Mouse (Mus musculus): ENCODE results near the gene Hint3. TPM values are rescaled to one million over a fixed set of nuclear protein-coding genes. Genes with fewer than 3 reads are reported as not detected.

Gene Hint3
- polyA plus RNA-seq, 1 experiment from 2014 or later: 37.2 TPM

DNA sequence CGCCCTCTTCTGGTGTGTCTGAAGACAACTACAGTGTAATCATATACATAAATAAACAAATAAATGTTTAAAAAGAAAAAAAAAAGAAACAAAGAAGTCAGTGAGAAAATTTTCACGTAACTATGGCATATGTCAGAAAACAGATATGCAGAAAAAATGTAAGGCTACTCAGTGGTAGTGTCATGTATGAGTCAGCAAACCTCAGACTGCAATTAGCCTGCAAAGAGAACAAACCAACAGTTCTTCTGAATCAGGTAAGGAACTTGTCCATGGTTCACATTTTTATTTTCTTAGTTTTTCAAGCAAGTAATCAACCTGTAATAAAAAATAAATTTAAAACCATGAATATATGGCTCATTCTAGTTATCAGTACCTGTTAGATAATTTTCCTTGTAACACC, 21.3 kb downstream of the Hint3 start:
- Histone ChIP-seq H3K27me3 (replicated peaks; ENCODE audit: insufficient read depth, low read length) (no peaks in the 10 kb centered on the region), H3K4me1 (ENCODE audit: insufficient read depth, low read depth, low read length) (no peaks in the 10 kb centered on the region), H3K9ac (replicated peaks; ENCODE audit: low read depth) (no peak overlapping the region), H3K36me3 (ENCODE audit: insufficient read depth, low read length) (peaks cover 14% of the 10 kb centered on the region; the same call in 1 of the 2 replicates), H3K4me3 (ENCODE audit: low read depth, low read length) (no peak overlapping the region), H3K4me2 (replicated peaks; ENCODE audit: low read depth, low read length) (no peak overlapping the region), H3K27ac (ENCODE audit: low read length) (no peak overlapping the region), H3K9me3 (ENCODE audit: low read length) (no peaks in the 10 kb centered on the region)
- no peak for DNase-seq (ENCODE audit: low spot score)
- 65% methylated on average over 2 of the region's 2 CpGs for WGBS
- ATAC-seq: no peak
- TF ChIP-seq EP300 (IDR thresholded peaks at IDR 0.05): no peak
- TF ChIP-seq CTCF (IDR thresholded peaks at IDR 0.05): no peak

DNA sequence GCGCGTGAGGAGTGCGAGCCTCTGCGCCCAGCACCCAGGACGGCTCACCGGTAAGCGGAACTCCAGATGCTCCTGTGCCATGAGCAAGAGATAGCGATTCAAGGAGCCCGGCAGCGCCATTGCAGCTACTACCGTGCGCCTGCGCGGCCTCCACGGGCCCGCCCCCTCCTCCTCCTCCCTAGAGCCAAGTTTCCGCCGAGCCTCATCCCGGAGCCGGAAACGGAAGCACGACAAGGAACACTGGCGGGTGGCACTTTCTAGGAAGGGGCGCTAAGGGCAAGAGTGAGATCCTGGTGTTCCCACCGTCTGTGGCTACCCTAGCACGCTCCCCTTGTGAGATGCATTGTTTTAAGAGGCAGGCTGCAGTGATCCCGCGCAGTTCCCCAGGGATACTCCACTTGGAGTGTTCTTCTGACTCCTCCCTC, 28.9 kb downstream of the Hint3 start, which contains the start of gene Trmt11:
Trmt11 (minus strand) TSS at position 208 of the 425 bp plus-strand sequence.
- ATAC-seq (peak; percentile 99), DNase-seq (ENCODE audit: low spot score) (peak; percentile 97)
- WGBS: 0% methylated on average over 22 of the region's 28 CpGs
- TF ChIP-seq CTCF (IDR thresholded peaks at IDR 0.05) (no peak), EP300 (IDR thresholded peaks at IDR 0.05) (peak; percentile 66; the same call in 1 of the 2 replicates)
- H3K4me3 ChIP-seq (ENCODE audit: low read depth, low read length): peak within 1 kb of the TSS; percentile 88
- no peaks in the 10 kb centered on the region for H3K27me3 ChIP-seq (replicated peaks; ENCODE audit: insufficient read depth, low read length)
- H3K9me3 ChIP-seq (ENCODE audit: low read length): no peaks in the 10 kb centered on the region
- no peaks in the 10 kb centered on the region for H3K36me3 ChIP-seq (ENCODE audit: insufficient read depth, low read length)
- H3K4me2 ChIP-seq (replicated peaks; ENCODE audit: low read depth, low read length): peak within 1 kb of the TSS; percentile 84
- 0 out of 2 replicates have a peak, but pooled peaks cover 2% of the 10 kb centered on the region for H3K4me1 ChIP-seq (ENCODE audit: insufficient read depth, low read depth, low read length)
- peak within 1 kb of the TSS; percentile 88 for H3K27ac ChIP-seq (ENCODE audit: low read length)
- H3K9ac ChIP-seq (replicated peaks; ENCODE audit: low read depth): peak within 1 kb of the TSS; percentile 72

DNA sequence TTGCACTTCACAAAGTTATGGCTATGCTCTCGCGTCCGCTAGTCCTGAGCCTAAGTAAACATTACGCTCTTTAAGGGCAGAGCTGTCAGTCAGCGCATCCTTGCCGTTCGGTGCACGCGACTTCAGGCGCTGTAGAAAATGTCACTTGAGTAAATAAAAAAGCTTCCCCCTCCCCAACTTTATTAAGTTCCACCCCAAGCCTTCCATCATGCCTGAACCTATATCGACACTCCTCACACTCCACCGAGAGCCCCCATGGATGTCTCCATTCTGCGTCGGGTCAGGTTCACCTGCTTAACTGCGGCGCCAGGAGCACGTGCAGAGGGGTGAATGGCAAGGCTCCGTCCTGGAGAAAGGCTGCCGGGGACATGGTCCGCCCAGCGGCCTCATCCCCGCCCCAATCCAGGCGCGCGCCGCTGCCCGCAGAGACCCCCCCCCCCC, 29.3 kb downstream of the Hint3 start:
- WGBS: under 1% methylated on average over 18 of the region's 27 CpGs

DNA sequence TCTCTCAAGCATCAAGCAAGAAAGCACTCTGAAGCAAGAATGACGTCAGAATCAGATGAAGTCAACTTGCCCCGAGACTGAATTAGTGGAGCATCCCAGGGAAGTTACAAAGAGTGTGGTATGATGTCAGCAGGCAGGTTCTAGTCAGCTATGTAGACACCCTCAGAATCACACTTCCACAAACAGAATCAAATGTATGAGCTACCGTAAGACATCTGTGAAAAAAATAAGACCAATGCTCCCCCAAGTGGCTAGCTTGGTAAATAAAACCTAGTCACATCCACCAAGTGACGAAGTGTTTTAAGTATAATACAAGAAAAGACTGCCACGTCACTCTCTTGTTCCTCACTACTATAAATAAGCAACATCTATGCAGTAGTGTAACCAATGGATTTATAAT, 42.4 kb downstream of the Hint3 start:
- Histone ChIP-seq H3K27ac (ENCODE audit: low read length) (no peak overlapping the region), H3K4me3 (ENCODE audit: low read depth, low read length) (no peak overlapping the region), H3K27me3 (replicated peaks; ENCODE audit: insufficient read depth, low read length) (no peaks in the 10 kb centered on the region), H3K36me3 (ENCODE audit: insufficient read depth, low read length) (0 out of 2 replicates have a peak, but pooled peaks cover 4% of the 10 kb centered on the region), H3K4me2 (replicated peaks; ENCODE audit: low read depth, low read length) (no peak overlapping the region), H3K9ac (replicated peaks; ENCODE audit: low read depth) (no peak overlapping the region), H3K4me1 (ENCODE audit: insufficient read depth, low read depth, low read length) (no peaks in the 10 kb centered on the region), H3K9me3 (ENCODE audit: low read length) (no peaks in the 10 kb centered on the region)
- DNase-seq (ENCODE audit: low spot score) (peak; percentile 16), ATAC-seq (no peak)
- 57% methylated on average over 5 of the region's 5 CpGs for WGBS
- TF ChIP-seq CTCF (IDR thresholded peaks at IDR 0.05) (peak; percentile 37), EP300 (IDR thresholded peaks at IDR 0.05) (no peak)

More for the DNA sequence above, 29.3 kb downstream of the Hint3 start:
- Histone ChIP-seq H3K9ac (replicated peaks; ENCODE audit: low read depth) (peak overlapping the region; percentile 72), H3K4me2 (replicated peaks; ENCODE audit: low read depth, low read length) (peak overlapping the region; percentile 84), H3K4me1 (ENCODE audit: insufficient read depth, low read depth, low read length) (0 out of 2 replicates have a peak, but pooled peaks cover 2% of the 10 kb centered on the region), H3K36me3 (ENCODE audit: insufficient read depth, low read length) (no peaks in the 10 kb centered on the region), H3K27me3 (replicated peaks; ENCODE audit: insufficient read depth, low read length) (no peaks in the 10 kb centered on the region), H3K4me3 (ENCODE audit: low read depth, low read length) (peak overlapping the region; percentile 88), H3K27ac (ENCODE audit: low read length) (peak overlapping the region; percentile 88), H3K9me3 (ENCODE audit: low read length) (no peaks in the 10 kb centered on the region)
- DNase-seq (ENCODE audit: low spot score): peak; percentile 39
- no peak for TF ChIP-seq CTCF (IDR thresholded peaks at IDR 0.05)
- TF ChIP-seq EP300 (IDR thresholded peaks at IDR 0.05): no peak
- peak; percentile 80 for ATAC-seq

DNA sequence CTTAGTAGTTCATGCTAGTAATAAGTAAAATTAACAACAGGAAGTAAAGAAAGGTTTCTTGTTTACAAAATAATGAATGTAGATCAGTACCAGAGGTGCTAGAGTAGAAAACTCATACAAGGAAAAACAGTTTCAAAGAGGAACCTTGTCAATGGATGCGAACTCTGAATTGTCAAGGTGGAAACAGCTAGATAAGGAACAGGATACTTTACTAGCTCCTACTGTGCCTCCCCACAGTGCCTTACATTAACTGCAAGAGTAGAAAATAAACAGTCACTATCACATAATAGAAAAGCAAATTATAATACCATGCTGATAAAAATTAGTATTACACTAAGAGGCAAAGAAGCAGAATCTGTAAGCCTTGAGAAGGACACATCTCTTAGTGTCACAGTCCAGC, 43.7 kb downstream of the Hint3 start:
- Histone ChIP-seq H3K9ac (replicated peaks; ENCODE audit: low read depth) (no peak overlapping the region), H3K36me3 (ENCODE audit: insufficient read depth, low read length) (0 out of 2 replicates have a peak, but pooled peaks cover 4% of the 10 kb centered on the region), H3K9me3 (ENCODE audit: low read length) (no peaks in the 10 kb centered on the region), H3K27ac (ENCODE audit: low read length) (no peak overlapping the region), H3K27me3 (replicated peaks; ENCODE audit: insufficient read depth, low read length) (no peaks in the 10 kb centered on the region), H3K4me1 (ENCODE audit: insufficient read depth, low read depth, low read length) (no peaks in the 10 kb centered on the region), H3K4me2 (replicated peaks; ENCODE audit: low read depth, low read length) (no peak overlapping the region), H3K4me3 (ENCODE audit: low read depth, low read length) (no peak overlapping the region)
- ATAC-seq: no peak
- TF ChIP-seq EP300 (IDR thresholded peaks at IDR 0.05) (no peak), CTCF (IDR thresholded peaks at IDR 0.05) (no peak)
- no peak for DNase-seq (ENCODE audit: low spot score)
- WGBS: 100% methylated on average over 1 of the region's 1 CpGs

DNA sequence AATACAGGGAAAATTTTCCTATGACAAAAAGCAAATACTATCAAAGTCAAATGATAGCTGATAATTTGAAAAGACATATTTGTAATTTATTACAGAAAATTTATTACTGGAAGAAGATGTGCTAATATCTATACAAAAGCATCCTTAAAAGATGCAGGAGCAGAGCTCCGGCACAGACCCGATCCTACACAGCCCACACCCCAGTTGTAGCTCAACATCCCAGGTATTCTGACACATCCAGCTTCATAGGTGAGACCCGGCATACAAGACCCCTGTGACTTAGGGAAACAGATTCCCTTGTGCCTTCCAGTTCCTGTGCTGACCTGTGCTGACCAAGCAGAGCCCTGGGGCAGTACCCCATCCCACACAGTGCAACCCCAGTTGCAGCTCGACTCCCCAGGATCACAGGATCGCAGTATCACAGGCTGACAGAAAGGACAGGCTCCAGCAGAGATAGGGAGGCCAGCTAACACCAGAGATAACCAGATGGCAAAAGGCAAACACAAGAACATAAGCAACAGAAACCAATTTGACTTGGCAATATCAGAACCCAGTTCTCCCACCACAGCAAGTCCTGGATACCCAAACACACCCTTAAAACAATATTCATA, 51.7 kb downstream of the Hint3 start:
- ATAC-seq (no peak), DNase-seq (ENCODE audit: low spot score) (no peak)
- no peaks in the 10 kb centered on the region for H3K27me3 ChIP-seq (replicated peaks; ENCODE audit: insufficient read depth, low read length)
- no peak overlapping the region for H3K9ac ChIP-seq (replicated peaks; ENCODE audit: low read depth)
- TF ChIP-seq CTCF (IDR thresholded peaks at IDR 0.05) (no peak), EP300 (IDR thresholded peaks at IDR 0.05) (no peak)
- H3K27ac ChIP-seq (ENCODE audit: low read length): no peak overlapping the region
- H3K9me3 ChIP-seq (ENCODE audit: low read length): no peaks in the 10 kb centered on the region
- no peaks in the 10 kb centered on the region for H3K4me1 ChIP-seq (ENCODE audit: insufficient read depth, low read depth, low read length)
- H3K4me2 ChIP-seq (replicated peaks; ENCODE audit: low read depth, low read length): no peak overlapping the region
- H3K36me3 ChIP-seq (ENCODE audit: insufficient read depth, low read length): no peaks in the 10 kb centered on the region
- 95% methylated on average over 5 of the region's 5 CpGs for WGBS
- H3K4me3 ChIP-seq (ENCODE audit: low read depth, low read length): no peak overlapping the region
